Mouse (Mus musculus) hindbrain, embryonic 16.5 days (tissue): ENCODE results near the gene Xylb. TPM values are rescaled to one million over a fixed set of nuclear protein-coding genes. Genes with fewer than 3 reads are reported as not detected.

Experiments used
- ATAC-seq: fragments of 200-750 bp; cut with Nextera tagmentation; 2 replicates; pipeline ENCODE4 v1.8.0; 2017; ENCODE audit warnings: moderate TSS enrichment, moderate library complexity
- H3K27ac ChIP-seq: fragments of 300-500 bp; sonication (generic); 2 replicates; pipeline ENCODE4 v1.5.1; 2014; ENCODE audit warnings: low read depth, mild to moderate bottlenecking, control low read depth, low read length, moderate library complexity
- H3K27me3 ChIP-seq: fragments of 300-500 bp; sonication (generic); replicated peaks from 2 replicates; pipeline ENCODE4 v1.6.1; 2014; ENCODE audit warnings: low read length; ENCODE audit not compliant: control insufficient read depth, insufficient read depth
- H3K36me3 ChIP-seq: fragments of 300-500 bp; sonication (generic); 2 replicates; pipeline ENCODE4 v1.6.1; 2014; ENCODE audit warnings: mild to moderate bottlenecking, low read length, moderate library complexity, mixed read lengths; ENCODE audit not compliant: control insufficient read depth, insufficient read depth
- H3K4me1 ChIP-seq: fragments of 300-500 bp; sonication (generic); 2 replicates; pipeline ENCODE4 v1.6.1; 2014; ENCODE audit warnings: low read depth, low read length; ENCODE audit not compliant: control insufficient read depth, insufficient read depth
- H3K4me2 ChIP-seq: fragments of 300-500 bp; sonication (generic); 2 replicates; pipeline ENCODE4 v1.6.1; 2014; ENCODE audit warnings: mild to moderate bottlenecking, low read length, control low read depth, moderate library complexity
- H3K4me3 ChIP-seq: fragments of 300-500 bp; sonication (generic); 2 replicates; pipeline ENCODE4 v1.5.1; 2014; ENCODE audit warnings: mild to moderate bottlenecking, low read length, control low read depth, moderate library complexity
- H3K9ac ChIP-seq: fragments of 300-500 bp; sonication (generic); 2 replicates; pipeline ENCODE4 v1.6.1; 2014; ENCODE audit warnings: low read depth, mild to moderate bottlenecking, control low read depth, low read length, moderate library complexity
- H3K9me3 ChIP-seq: fragments of 300-500 bp; sonication (generic); 2 replicates; pipeline ENCODE4 v1.6.1; 2014; ENCODE audit warnings: mild to moderate bottlenecking, low read length, moderate library complexity; ENCODE audit not compliant: control insufficient read depth
- WGBS: fragments of 180-500 bp; shearing (Covaris S2); extraction: QIAGEN DNeasy Blood & Tissue Kit; methylation state at CpG from one replicate; pipeline ENCODE4 v1.1.7; 2014; 5-methylcytosine and 5-hydroxymethylcytosine counted together
- polyA plus RNA-seq: library from polyadenylated mRNA; unstranded; fragments of >200 nt; fragmentation: Nextera tagmentation; extraction: Ambion mirVana; gene quantifications from 2 replicates; pipeline ENCODE4 v1.2.1, GENCODE M21; 2015

Xylb gene
- polyA plus RNA-seq, 1 experiment from 2014 or later: 3.0 TPM

GRCm38 (mm10) chr9:119425217-119425975 lies 68.2 kb downstream of the Xylb start:
- no peaks in the 10 kb centered on the region for H3K27me3 ChIP-seq
- H3K4me2 ChIP-seq: no peak overlapping the region
- peaks cover 11% of the 10 kb centered on the region for H3K4me1 ChIP-seq
- peak overlapping the region; percentile 20; the same call in 1 of the 2 replicates for H3K27ac ChIP-seq
- no peak overlapping the region for H3K4me3 ChIP-seq
- peak; percentile 35 for ATAC-seq
- 51% methylated on average over 7 of the region's 7 CpGs for WGBS
- H3K36me3 ChIP-seq: peaks cover 4% of the 10 kb centered on the region; the same call in 1 of the 2 replicates
- no peak overlapping the region for H3K9ac ChIP-seq
- no peaks in the 10 kb centered on the region for H3K9me3 ChIP-seq

GRCm38 (mm10) chr9:119425976-119426415 lies 68.8 kb downstream of the Xylb start:
- no peak overlapping the region for H3K27ac ChIP-seq
- WGBS: 89% methylated on average over 13 of the region's 13 CpGs
- ATAC-seq: no peak
- no peak overlapping the region for H3K4me2 ChIP-seq
- H3K4me3 ChIP-seq: no peak overlapping the region
- peaks cover 11% of the 10 kb centered on the region for H3K4me1 ChIP-seq
- H3K9me3 ChIP-seq: no peaks in the 10 kb centered on the region
- no peak overlapping the region for H3K9ac ChIP-seq
- no peaks in the 10 kb centered on the region for H3K27me3 ChIP-seq
- H3K36me3 ChIP-seq: peaks cover 4% of the 10 kb centered on the region; the same call in 1 of the 2 replicates

- Histone ChIP-seq H3K36me3 (peaks cover 4% of the 10 kb centered on the region; the same call in 1 of the 2 replicates), H3K4me2 (no peak overlapping the region), H3K9ac (no peak overlapping the region), H3K4me1 (peaks cover 11% of the 10 kb centered on the region), H3K27ac (no peak overlapping the region), H3K9me3 (no peaks in the 10 kb centered on the region), H3K4me3 (no peak overlapping the region), H3K27me3 (no peaks in the 10 kb centered on the region)
- no peak for ATAC-seq
- 74% methylated on average over 7 of the region's 7 CpGs for WGBS
Measured at GRCm38 (mm10) chr9:119426483-119426882, 69.3 kb downstream of the Xylb start.

GRCm38 (mm10) chr9:119430311-119430710 lies 73.1 kb downstream of the Xylb start:
- peaks cover 7% of the 10 kb centered on the region for H3K4me1 ChIP-seq
- no peaks in the 10 kb centered on the region for H3K9me3 ChIP-seq
- H3K27me3 ChIP-seq: no peaks in the 10 kb centered on the region
- ATAC-seq: peak; percentile 81
- no peak overlapping the region for H3K27ac ChIP-seq
- no peak overlapping the region for H3K4me2 ChIP-seq
- H3K36me3 ChIP-seq: peaks cover 24% of the 10 kb centered on the region; the same call in 1 of the 2 replicates
- WGBS: 59% methylated on average over 7 of the region's 7 CpGs
- no peak overlapping the region for H3K9ac ChIP-seq
- H3K4me3 ChIP-seq: no peak overlapping the region

- no peak overlapping the region for H3K4me3 ChIP-seq
- no peak overlapping the region for H3K4me2 ChIP-seq
- H3K36me3 ChIP-seq: peaks cover 19% of the 10 kb centered on the region; the same call in 1 of the 2 replicates
- no peak overlapping the region for H3K27ac ChIP-seq
- 84% methylated on average over 2 of the region's 2 CpGs for WGBS
- no peaks in the 10 kb centered on the region for H3K27me3 ChIP-seq
- no peak for ATAC-seq
- no peaks in the 10 kb centered on the region for H3K9me3 ChIP-seq
- H3K9ac ChIP-seq: no peak overlapping the region
- H3K4me1 ChIP-seq: no peaks in the 10 kb centered on the region
Measured at GRCm38 (mm10) chr9:119435855-119436254, 78.7 kb downstream of the Xylb start.

- H3K27me3 ChIP-seq: no peaks in the 10 kb centered on the region
- H3K36me3 ChIP-seq: peaks cover 8% of the 10 kb centered on the region; the same call in 1 of the 2 replicates
- H3K9ac ChIP-seq: no peak overlapping the region
- ATAC-seq: no peak
- no peak overlapping the region for H3K27ac ChIP-seq
- H3K4me1 ChIP-seq: no peaks in the 10 kb centered on the region
- no peak overlapping the region for H3K4me2 ChIP-seq
- 92% methylated on average over 12 of the region's 12 CpGs for WGBS
- H3K9me3 ChIP-seq: no peaks in the 10 kb centered on the region
- H3K4me3 ChIP-seq: no peak overlapping the region
Measured at GRCm38 (mm10) chr9:119438065-119438464, 80.9 kb downstream of the Xylb start.

GRCm38 (mm10) chr9:119438498-119439000 lies 81.4 kb downstream of the Xylb start:
- Histone ChIP-seq H3K36me3 (peaks cover 6% of the 10 kb centered on the region; the same call in 1 of the 2 replicates), H3K27ac (no peak overlapping the region), H3K4me3 (no peak overlapping the region), H3K9me3 (no peaks in the 10 kb centered on the region), H3K9ac (no peak overlapping the region), H3K4me1 (no peaks in the 10 kb centered on the region), H3K4me2 (no peak overlapping the region), H3K27me3 (no peaks in the 10 kb centered on the region)
- ATAC-seq: no peak
- whole genome bisulfite sequencing: 90% methylated on average over 9 of the region's 9 CpGs

Other genes with a start within 250 kb of the Xylb start
- gene Acaa1b, start 200.3 kb upstream of the Xylb start, polyA plus RNA-seq: 3.7 and 5.1 TPM in 2 replicates
- not detected in 2 replicates for gene Gm47289, start 198.2 kb upstream of the Xylb start, polyA plus RNA-seq
- gene Slc22a13, start 148.3 kb upstream of the Xylb start, polyA plus RNA-seq: not detected in 2 replicates
- gene Oxsr1, start 35.0 kb upstream of the Xylb start, polyA plus RNA-seq: 12.1 and 12.8 TPM in 2 replicates
- 122 and 124 TPM in 2 replicates for gene Acaa1a, start 17.7 kb upstream of the Xylb start, polyA plus RNA-seq
- 6.6 and 6.7 TPM in 2 replicates for gene Myd88, start 16.0 kb upstream of the Xylb start, polyA plus RNA-seq
- gene Slc22a14, start 8.2 kb downstream of the Xylb start, polyA plus RNA-seq: 0.08 TPM in 1 of 2 replicates, not detected in the other
- gene Acvr2b, start 44.7 kb downstream of the Xylb start, polyA plus RNA-seq: 17.3 and 28.2 TPM in 2 replicates
- gene Exog, start 87.6 kb downstream of the Xylb start, polyA plus RNA-seq: 48.7 and 49.4 TPM in 2 replicates
- gene Scn5a, start 221.6 kb downstream of the Xylb start, polyA plus RNA-seq: 0.24 and 0.36 TPM in 2 replicates